Mouse (Mus musculus) heart, postnatal 14 days (tissue): ENCODE measurements around the gene Atg14. TPM values are rescaled to one million over a fixed set of nuclear protein-coding genes. Genes with fewer than 3 reads are reported as not detected.
"Not testable (repeated sequence)": the region's sequence is repeated elsewhere in the genome, so short reads cannot be mapped to it uniquely, and the experiment has no call there.

ENCODE experiments used
- DNase-seq, 2 experiments: peaks; one replicate each; pipeline ENCODE4 v3.0.0; 2021 to 2022
- intact Hi-C: fragments of 180-260 bp; cut with DNase I; formaldehyde crosslinking; loops from one replicate; pipeline ENCODE4 v1.15.1; 2025
- total RNA-seq, 2 experiments: library from RNA; stranded (reverse); gene quantifications; 2 replicates each; pipeline ENCODE4 v1.2.3; 2021

The Atg14 gene
- total RNA-seq, 2 experiments from 2014 or later: 8.1 to 9.8 TPM

DNA sequence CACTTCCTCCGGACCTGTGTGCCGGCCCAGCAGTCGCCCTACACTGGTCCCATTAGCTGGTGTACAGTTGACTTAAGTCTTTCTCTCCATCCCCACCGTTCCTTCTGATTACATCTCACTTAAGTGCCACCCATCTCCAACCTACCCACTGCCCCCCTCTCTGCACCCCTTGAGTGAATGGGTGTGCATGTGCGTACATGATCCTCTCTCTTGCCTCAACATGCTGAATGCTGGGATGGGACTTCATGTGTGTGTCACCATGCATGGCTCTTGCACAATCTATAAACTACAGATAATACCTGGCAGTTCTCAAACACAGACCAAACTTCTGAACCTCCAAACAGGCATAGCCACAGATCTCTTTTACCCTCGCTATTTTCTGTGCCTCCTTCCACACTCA is 18.8 kb downstream of the Atg14 start:
- intact Hi-C loops: no loop called here
- DNase-seq: no peak

DNA sequence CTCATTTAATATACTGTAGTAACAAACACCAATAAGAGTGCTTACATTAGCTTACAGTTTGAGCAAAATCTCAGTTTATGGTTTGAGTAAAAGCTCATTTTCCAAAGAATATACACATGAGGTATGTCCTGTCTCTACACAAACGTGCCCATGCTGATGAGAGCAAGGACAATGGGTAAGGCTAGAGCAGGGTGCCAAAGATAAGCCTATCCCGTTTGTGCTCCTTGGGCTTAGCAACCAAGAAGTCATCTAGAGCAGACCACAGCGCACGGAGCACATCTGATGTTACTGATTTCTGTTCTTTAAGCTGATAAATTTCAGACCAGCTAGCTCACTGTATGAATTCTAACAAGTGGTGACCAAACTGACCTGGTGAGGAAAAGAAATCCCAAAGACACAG is 25.6 kb downstream of the Atg14 start:
- intact Hi-C loops: no loop called here
- DNase-seq: no peak

DNA sequence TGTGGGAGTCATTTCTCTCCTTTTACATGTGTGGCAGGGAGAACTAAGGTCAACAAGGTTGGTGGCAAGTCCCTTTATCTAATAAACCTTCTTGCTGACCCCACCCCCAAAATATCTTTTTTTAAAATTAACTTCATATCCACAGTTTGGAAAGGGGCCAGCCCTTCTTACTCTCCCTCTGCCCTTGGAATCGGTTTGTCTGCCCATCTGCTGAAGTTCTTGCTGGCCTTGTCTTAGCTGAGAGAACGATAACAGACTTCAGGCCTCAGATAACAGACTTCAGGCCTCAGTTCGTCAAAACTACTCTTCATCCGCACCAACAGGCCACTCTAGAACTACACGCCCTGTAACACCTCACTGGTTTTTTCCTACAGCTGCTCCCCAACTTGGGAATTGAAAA is 26.2 kb downstream of the Atg14 start:
- intact Hi-C loops: no loop called here
- DNase-seq: no peak

DNA sequence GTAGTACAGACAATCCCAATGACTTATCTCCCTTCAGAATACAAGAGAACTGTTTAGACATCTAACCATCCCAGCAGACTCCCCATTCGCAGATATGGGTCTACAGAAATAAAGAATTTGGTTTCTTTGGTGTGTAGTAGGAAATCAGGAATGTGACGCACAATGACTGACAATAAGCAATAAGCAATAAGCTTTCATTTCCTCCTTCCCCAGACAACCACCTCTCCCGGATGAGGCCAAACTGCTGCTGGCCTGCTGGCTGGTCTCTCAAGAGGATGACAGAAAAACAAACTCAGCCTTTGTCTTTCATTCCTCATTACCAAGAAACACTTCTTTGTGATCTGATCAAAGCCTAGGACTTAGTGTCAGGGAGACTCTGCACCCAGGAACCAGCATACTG is 28.2 kb downstream of the Atg14 start:
- no peak for DNase-seq
- intact Hi-C loops: no loop called here

DNA sequence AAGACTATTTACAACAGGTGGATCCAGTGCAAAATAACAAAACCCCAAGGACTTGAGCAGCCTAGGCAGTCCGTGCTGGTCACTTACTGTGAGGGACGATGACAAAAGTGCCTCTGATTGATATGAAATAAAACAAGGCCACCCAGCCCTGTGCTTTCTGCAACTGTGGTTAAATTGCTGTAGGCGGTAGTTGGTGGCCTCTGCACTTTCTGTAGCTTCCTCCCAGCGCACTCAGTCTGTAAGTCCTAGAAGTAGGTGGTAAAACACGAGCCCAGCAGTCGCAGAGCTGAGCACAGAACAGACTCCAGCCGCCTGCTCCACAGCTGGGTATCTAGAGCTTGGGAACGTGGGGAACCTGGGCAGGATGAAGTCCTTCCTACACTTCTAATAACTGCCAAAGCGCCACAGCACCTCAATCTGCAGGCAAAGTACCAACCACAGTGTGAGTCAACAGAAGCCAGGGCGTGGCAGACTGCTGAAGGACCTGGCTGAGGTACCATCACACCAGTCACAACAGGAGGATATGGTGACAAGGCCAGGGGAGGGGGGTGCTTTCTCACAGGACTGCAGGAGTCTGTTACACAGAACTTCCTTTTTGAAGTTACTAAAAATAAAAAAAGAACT is 29.0 kb downstream of the Atg14 start:
- DNase-seq: no peak

DNA sequence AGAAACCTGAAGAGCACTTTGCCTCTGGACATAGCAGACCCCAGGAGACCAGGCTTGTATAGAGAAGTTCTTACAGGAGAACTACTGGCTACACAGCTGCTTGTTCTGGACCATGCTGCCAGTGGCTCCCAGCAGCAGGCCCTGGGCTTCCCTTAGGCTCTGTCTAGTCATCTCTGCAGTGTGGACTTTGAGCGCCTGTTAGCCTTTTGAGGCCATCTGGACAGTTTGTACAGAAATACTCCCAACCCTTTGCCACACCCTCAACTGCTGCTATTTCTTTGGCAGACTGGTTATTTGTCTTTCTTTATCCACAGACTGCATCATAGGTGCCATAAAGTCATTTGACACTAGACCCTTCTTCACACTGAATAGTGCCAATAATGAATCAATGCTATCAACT is 35.4 kb downstream of the Atg14 start:
- intact Hi-C loops: no loop called here
- no peak for DNase-seq

More for the DNA sequence above, 29.0 kb downstream of the Atg14 start:
- intact Hi-C loops: no loop called here

DNA sequence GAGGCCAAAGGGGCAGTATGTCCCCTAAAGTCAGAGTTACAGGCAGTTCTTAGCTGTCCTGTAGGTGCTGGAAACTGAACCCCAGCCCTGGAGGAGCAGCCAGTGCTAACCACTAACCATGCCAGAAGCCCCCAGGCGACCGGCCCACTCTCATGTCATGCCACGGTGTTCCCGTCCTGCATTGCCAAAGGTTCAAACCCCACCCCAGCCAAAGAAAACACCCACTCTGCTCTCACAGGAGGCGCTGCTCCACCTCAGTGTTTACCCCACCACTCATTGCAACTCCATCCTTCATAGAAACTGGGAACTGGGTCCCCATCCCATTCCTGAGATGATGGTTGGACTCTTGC is 36.3 kb downstream of the Atg14 start:
- DNase-seq: no peak

DNA sequence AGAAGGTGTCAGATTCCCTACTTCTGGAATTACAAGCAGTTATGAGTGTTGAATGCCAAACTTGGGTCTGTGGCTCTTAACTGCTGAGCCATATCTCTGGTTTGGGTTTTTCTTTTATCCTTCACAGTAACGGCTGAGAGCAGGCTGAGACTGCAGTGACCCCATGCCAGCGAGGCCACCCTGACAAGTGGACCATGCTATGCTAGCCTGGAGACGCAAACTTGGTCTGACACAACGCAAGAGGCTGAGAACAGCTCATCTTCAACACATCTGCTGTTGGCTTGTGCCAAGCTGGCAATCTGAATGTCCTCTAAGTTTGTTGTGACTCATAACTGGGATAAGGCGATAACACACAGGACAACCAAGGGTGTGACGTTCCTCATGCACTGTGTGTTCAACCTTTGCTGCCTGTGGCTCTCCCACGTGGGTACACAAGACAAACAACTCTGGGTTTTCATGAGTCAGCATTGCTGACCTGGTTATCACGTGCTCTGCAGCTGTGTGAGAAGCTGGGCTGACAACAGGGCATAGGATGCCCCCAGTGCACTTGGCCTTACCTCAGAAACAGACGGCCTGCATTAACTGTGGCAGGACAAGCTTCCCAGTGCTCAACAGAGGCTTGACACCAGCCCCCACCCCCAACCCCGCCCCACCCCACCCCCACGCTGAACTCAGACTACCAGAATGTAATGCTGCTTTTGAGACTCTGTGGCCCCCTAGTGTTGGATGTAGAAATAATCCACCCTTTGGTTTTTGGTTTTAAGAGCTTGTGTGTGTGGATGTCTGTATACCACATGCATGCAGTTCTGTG is 36.9 kb downstream of the Atg14 start:
- intact Hi-C loops: loop anchor here (2.0 to 5.0 kb wide), 2 partner anchors 61 to 196 kb away; no protein-coding TSS in a partner anchor
- peak; percentile 36 to 51 for DNase-seq

More for the DNA sequence above, 36.3 kb downstream of the Atg14 start:
- intact Hi-C loops: loop anchor here (5.0 kb wide), 1 partner anchor 197 kb away; no protein-coding TSS in a partner anchor

DNA sequence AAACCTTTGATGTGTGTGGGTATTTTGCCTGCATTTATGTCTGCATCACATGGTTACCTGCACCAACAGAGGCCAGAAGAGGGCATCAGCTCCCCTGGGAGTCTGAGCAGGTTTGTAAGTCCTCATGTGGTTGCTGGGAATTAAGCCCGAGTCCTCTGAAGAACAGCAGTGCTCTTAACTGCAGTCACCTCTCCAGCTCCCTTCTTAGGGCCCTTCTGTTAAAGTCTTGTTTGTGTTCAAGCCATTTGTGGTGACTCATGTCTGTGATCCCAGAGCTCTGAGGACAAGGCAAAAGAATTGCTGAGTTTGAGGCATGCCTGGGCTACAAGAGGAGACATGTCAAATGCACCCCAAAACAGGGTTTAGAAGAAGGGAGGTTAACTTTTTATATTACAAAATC is 38.0 kb downstream of the Atg14 start:
- no peak for DNase-seq
- intact Hi-C loops: loop anchor here (2.0 to 5.0 kb wide), 2 partner anchors 60 to 195 kb away; no protein-coding TSS in a partner anchor

DNA sequence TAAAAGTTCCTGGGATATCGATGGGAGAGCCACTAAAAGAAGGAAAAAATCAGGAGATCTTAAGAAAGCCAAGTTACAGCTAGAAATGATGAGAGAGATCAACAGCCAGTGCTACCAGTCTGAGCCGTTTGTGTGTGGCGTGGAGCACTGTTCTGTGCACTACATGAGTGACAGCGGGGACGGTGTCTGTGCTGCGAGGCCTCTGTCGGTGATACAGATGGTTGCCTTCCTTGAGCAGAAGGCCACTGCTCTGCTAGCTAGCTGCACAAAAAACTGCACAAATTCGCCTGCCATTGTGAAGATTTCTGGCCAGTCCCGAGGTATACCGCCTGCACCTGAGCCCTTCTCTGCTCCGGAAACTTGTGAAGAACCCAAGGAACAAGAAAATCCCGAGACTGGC is 40.9 kb downstream of the Atg14 start:
- intact Hi-C loops: loop anchor here (5.0 kb wide), 1 partner anchor 112 kb away; the partner anchor contains the start of gene Dlgap5

DNA sequence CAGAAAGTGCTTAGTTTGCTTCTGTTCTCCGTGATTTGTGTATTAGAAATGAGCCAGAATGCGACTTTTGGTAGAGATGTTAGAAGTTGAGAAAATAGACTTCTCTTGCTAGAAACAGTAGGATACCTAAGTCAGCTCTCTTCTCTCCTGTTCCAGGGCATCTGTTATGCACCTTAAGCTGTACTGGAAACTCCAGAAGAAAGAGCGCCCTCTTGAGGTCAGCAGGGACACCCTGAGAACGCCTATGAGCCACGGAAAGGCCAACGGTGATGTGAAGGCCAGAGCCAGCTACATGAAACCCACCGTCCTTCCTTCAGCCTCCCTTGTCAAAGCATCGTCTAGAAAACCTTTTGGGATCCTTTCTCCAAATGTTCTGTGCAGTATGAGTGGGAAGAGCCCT is 41.4 kb downstream of the Atg14 start:
- peak; percentile 57 to 76 for DNase-seq
- intact Hi-C loops: loop anchor here (5.0 kb wide), 1 partner anchor 112 kb away; the partner anchor contains the start of gene Dlgap5

More for the DNA sequence above, 40.9 kb downstream of the Atg14 start:
- not testable (repeated sequence) for DNase-seq

DNA sequence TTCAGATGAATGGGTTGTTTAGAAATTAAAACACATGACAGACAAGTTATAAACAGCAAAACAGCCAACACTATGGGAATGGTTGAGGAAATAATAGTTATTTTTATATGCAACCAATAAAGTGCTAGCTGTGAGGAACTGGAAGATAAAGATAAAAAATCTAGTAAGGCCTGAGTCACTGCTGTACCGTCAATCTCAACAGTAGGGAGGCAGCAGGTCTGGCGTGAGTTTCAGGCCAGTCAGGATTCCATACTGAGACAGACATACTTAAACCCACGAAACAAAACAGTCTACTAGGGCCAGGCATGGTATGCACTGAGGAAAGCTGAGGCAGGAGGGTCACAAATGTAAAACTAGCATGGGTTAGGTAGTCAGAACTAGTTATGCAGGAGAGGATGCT is 42.2 kb downstream of the Atg14 start:
- intact Hi-C loops: loop anchor here (5.0 kb wide), 1 partner anchor 111 kb away; the partner anchor contains the start of gene Dlgap5

DNA sequence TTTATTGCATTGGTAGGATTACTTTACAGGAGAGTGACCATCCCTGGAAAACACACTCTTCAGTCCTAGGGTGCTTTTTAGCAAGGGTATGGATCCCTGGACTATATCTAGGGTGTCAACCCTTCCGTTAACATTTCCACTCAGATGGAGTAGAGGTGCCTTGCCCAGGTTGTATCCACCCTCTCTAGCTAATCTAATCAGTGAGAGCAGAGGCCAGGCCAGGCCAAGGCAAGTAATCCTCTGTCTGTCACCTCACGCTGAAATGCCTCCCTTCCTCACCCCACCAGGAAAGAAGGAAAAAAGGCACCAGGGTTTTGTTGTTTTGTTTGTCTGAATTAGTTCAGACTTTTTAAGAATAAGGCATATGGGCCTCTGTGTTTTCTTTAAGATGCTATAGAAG is 42.6 kb downstream of the Atg14 start:
- no peak for DNase-seq
- intact Hi-C loops: loop anchor here (5.0 kb wide), 1 partner anchor 111 kb away; the partner anchor contains the start of gene Dlgap5

More for the DNA sequence above, 42.2 kb downstream of the Atg14 start:
- no peak for DNase-seq

DNA sequence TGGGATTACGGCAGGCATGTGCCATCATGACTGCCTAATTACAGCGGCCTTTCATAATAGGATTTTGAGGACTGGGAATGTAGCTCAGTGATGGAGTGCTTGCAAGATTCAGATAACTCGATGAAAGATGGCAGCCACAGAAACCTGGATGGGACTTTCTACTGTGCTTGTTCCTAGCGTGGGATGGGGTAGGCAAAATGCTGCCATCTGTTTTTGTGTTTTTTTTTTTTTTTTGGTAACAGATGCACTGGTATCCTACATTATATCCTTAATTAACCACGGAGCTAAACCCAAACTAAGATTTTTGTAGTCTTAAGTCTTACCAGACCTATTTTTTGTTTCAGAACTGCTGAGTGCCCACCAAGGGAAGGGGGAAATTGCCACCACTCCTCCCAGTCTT is 44.6 kb downstream of the Atg14 start:
- intact Hi-C loops: loop anchor here (5.0 kb wide), 1 partner anchor 109 kb away; the partner anchor contains the start of gene Dlgap5
- no peak for DNase-seq

DNA sequence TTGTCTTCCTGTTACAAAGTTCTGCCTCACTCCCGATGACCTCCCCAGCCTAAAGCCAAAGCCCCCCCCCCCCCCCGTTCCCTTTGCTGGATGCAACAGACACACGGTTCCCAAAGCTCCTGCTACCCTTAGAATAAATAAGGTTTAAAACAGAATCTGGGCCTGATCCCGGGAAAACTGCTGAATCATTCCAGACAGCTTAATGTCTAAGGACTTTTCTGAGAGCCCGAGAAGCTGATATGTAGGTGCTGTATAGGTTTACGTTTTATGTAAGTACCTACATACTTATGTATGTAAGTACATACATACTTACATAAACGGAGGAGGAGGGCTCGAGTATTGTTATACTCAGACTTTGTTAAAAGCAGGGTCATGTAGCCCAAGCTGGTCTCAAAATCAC is 45.1 kb downstream of the Atg14 start:
- DNase-seq: no peak
- intact Hi-C loops: loop anchor here (5.0 kb wide), 1 partner anchor 108 kb away; the partner anchor contains the start of gene Dlgap5

DNA sequence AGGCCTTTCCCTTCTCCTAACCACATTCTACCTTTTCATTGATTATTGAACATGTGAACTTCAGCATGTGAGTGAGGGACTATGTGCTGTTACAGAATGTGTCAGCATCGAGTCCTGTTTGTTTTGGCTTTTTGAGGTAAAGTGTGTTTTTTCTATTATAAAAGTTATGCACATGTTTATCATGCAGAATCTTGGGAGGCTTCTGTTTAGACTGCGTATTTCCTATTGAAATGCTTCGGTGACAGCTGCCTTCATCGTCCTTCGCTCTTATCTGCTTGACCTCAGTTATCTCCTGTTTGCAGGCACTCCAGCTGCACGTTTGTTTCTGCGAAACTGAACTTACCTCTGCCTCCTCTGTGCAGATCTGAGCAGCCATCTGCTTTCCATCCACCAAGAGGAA is 48.1 kb downstream of the Atg14 start:
- no peak for DNase-seq
- intact Hi-C loops: no loop called here

DNA sequence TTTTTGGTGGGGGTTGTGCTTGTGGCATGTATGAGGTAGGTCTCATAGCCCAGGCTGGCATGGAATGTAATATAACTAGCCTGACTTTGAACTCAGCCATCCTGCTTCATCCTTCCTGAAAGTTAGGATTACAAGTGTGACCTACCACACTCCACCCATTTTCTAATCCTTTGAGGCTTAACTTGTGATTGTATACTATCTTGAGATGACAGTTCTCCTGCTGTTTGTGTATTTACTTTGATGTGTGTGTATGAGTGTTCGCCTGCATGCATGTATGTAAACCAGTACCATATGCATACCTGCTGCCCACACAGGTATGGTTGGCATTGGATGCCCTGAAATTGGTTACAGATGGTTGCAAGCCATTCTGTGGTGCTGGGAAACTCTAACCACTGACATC is 48.8 kb downstream of the Atg14 start:
- DNase-seq: no peak
- intact Hi-C loops: no loop called here

DNA sequence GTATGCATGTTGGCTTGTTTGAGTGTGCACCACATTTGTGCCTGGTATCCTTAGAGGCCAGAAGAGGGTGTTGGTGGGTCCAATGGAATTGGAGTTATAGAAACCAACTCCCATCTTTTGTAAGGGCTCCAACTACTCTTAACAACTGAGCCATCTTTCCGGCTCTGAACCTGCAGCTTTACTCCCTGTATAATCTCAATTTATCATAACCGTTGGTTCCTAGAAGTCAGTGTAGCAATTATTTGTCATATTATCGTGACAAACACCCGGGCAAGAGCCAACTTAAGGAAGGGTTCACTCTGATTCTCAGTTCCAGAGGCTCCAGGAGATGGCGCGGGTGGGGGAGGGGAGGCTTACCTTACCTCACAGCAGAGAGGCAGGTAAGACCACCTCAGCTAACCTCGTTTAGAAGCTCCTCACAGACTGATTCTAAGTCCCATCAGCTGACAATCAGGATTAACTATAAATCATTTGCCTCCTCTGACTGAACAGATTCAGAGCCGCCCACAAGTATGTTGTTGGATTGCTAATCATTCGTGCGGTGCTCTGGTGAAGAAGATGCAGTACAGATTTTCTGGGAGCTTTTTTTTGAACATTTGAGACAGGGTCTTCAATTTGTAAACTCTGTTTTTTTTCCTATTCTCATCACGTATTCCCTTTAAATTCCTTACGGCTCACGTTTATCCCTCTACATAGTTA is 49.5 kb downstream of the Atg14 start:
- intact Hi-C loops: no loop called here
- no peak for DNase-seq

DNA sequence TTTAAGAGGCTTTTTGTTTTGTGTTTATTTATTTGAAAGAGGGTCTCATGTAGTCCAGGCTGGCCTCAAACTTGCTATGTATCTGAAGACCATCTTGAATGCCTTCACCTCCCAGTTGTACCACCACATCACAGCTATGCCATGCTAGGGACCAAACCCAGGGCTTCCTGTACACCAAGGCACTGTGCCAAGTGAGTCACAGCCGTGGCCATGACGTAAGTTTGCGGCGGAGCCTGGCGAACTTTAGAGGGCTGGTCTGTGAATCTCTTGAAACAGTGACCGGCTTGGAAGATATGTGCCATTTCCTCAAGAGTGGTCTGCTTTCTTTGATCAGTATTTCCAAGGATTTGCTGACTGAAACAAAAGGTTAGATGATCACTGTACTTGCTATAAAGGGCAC is 51.8 kb downstream of the Atg14 start:
- intact Hi-C loops: no loop called here

DNA sequence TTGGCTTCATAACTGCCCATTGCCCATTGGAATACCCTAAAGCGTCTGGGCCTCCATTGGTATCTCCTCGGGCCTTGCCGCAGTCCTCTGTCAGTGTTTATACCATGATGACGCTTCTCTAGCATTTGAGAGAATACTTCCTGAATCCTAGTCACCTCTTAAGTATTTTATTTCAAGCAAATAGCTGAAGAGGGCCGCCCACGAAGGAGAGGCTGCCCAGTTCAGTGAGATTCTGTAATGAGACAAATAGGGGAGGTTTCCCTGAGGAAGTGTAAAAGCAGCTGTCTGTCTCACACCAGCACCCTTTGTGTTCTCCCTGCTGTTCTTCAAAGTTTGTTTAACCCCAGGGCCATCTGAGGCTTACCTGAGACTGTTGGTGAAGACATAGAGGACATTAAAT is 53.7 kb downstream of the Atg14 start:
- intact Hi-C loops: no loop called here

More for the DNA sequence above, 51.8 kb downstream of the Atg14 start:
- DNase-seq: peak; percentile 37 to 54

DNA sequence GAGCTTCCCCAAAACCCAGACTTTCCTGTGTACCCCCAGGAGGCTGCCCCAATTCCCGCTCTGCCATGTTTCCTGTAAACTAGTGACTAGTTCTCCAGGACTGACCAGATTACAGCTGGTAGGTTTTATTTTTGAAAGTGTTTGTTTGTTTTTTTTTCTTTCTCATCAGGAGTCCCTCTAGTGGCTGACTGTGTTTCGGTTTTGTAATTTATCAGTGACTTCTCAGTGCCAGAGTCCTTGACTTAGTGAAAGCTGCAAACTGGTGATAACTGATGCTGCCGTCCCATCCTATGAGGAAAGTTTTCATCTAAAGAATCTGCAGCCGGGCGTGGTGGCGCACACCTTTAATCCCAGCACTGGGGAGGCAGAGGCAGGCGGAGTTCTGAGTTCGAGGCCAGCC is 54.8 kb downstream of the Atg14 start:
- intact Hi-C loops: no loop called here
- DNase-seq: no peak

More for the DNA sequence above, 53.7 kb downstream of the Atg14 start:
- DNase-seq: no peak
